ENCODE assay signal across 11 mouse cellular contexts in genomic region chr16:33529502-33530454, GRCm38 (mm10). TPM values are rescaled to one million over a fixed set of nuclear protein-coding genes. Genes with fewer than 3 reads are reported as not detected.
DNase-seq lines count a peak whose midpoint lies in the region; ATAC-seq lines count a peak whose summit lies in the region.
"Had no signal": no experiment of that assay in that cellular context is flagged by ENCODE, and none has a peak within 500 bp of the region (broad histone marks: within the 10 kb centered on the region; RNA-seq: fewer than 3 reads in every experiment).

No protein-coding gene starts in this region.

- 0 out of 2 replicates have a peak, but pooled peaks cover 9% of the 10 kb centered on the region for H3K9me3 ChIP-seq in limb, embryonic 12.5 days
- H3K9me3 ChIP-seq: G1E had no signal

- H3K9ac ChIP-seq in limb, embryonic 12.5 days (replicated peaks), result no peak overlapping the region

- WGBS in limb, embryonic 12.5 days, result 68% methylated on average over 11 of the region's 11 CpGs

- no peak overlapping the region for H3K4me2 ChIP-seq in limb, embryonic 12.5 days

- peak; percentile 19 to 46 for DNase-seq in left cerebral cortex, postnatal 10 days (ENCODE audit: extremely low spot score in 1 of 2, low spot score in 2 of 2)
- no peak for DNase-seq in left cerebral cortex, adult 8-10 months (ENCODE audit: low spot score in 2 of 2)
- DNase-seq in ES-CJ7 (ENCODE audit: low read depth, low spot score), result peak; percentile 60
- peak; percentile 37 for DNase-seq in embryo, embryonic 11 days
- DNase-seq in testis, postnatal 10 days (ENCODE audit: low spot score), result no peak
- no peak for DNase-seq in cerebellum, adult 9-11 months
- DNase-seq: heart, postnatal 36 days; thymus, postnatal 14 days had no signal

- H3K27ac ChIP-seq in limb, embryonic 12.5 days, result peak overlapping the region; percentile 68; the same call in 1 of the 2 replicates

- intact Hi-C loops in left cerebral cortex, postnatal 10 days (cut with DNase I), result no loop called here

- peaks cover 18% of the 10 kb centered on the region for H3K4me1 ChIP-seq in limb, embryonic 12.5 days (replicated peaks)

- ATAC-seq in limb, embryonic 12.5 days (ENCODE audit: insufficient number of reproducible peaks, insufficient read depth, low FRiP score, low TSS enrichment, low read depth), result no peak
- no peak for ATAC-seq in activated CD4-positive, CD25-positive, alpha-beta regulatory T cell, adult 4 months

- no peaks in the 10 kb centered on the region for H3K27me3 ChIP-seq in limb, embryonic 12.5 days

- H3K4me3 ChIP-seq in limb, embryonic 12.5 days (replicated peaks), result no peak overlapping the region

- no peaks in the 10 kb centered on the region for H3K36me3 ChIP-seq in limb, embryonic 12.5 days
- H3K36me3 ChIP-seq: G1E had no signal

RNA-seq across cellular contexts. Expression of gene Slc12a8, which starts 12.7 kb away (rescaled TPM):
- total RNA-seq in left cerebral cortex, postnatal 10 days (2021), result 1 to 10 TPM; 1.1 to 1.4 TPM
- 1 to 10 TPM in 3 of 4 experiments, under 1 TPM in 1; 0.80 to 1.6 (median 1.3) TPM for total RNA-seq in left cerebral cortex, adult 8-10 months (2022)
- 0.45 and 0.51 TPM in 2 replicates for polyA plus RNA-seq in limb, embryonic 12.5 days (2016; fragmentation: Nextera tagmentation; extraction: Ambion mirVana)
- 1 to 10 TPM; 3.4 to 6.0 TPM for polyA plus RNA-seq in activated CD4-positive, CD25-positive, alpha-beta regulatory T cell, adult 4 months (2017; shearing (Covaris generic))
- polyA plus RNA-seq: G1E had no signal

Comparison
In these comparisons a context has a peak if more than half of its experiments do, and no peak if none do; other contexts are left out.
1. DNase-seq: peak in left cerebral cortex, postnatal 10 days (2 of 2), ES-CJ7 (single experiment) and embryo, embryonic 11 days (single experiment); none in left cerebral cortex, adult 8-10 months (0 of 2), testis, postnatal 10 days (single experiment) and cerebellum, adult 9-11 months (single experiment).